Comparison of ENCODE assay signal across 9 mouse cellular contexts in the genomic region with DNA sequence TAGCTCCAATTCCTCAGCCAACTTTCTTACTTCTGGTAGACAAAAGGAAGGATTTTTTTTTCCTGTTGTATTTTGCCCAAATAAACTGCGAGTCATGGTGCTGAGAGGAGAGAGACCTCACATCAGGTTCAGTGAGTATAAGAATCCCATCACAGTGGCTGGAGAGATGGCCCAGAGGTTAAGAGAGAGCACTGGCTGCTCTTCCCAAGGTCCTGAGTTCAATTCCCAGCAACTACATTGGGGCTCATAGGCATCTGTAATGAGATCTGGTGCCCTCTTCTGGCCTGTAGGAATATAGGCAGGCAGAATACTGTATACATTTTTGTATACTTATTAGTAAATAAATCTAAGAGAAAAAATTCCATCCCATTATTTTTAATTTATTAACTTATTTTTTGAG. TPM values are rescaled to one million over a fixed set of nuclear protein-coding genes. Genes with fewer than 3 reads are reported as not detected.
DNase-seq lines count a peak whose midpoint lies in the region; ATAC-seq and TF ChIP-seq lines count a peak whose summit lies in the region.
"Had no signal": no experiment of that assay in that cellular context is flagged by ENCODE, and none has a peak within 500 bp of the region (broad histone marks: within the 10 kb centered on the region; RNA-seq: fewer than 3 reads in every experiment).

No protein-coding gene starts in this region.

- peak overlapping the region; percentile 39; the same call in 1 of the 2 replicates for H3K4me3 ChIP-seq in heart, embryonic 10.5 days
- no peak overlapping the region for H3K4me3 ChIP-seq in lung, embryonic 14.5 days (ENCODE audit: low read depth, low read length)
- H3K4me3 ChIP-seq in liver, postnatal 0 days (ENCODE audit: low read depth, low read length) = no peak overlapping the region
- H3K4me3 ChIP-seq: embryonic facial prominence, embryonic 12.5 days had no signal

- no peak overlapping the region for H3K4me2 ChIP-seq in lung, embryonic 14.5 days
- no peak overlapping the region for H3K4me2 ChIP-seq in liver, postnatal 0 days (ENCODE audit: low read depth, low read length)

- peaks cover 67% of the 10 kb centered on the region for H3K4me1 ChIP-seq in heart, embryonic 10.5 days
- H3K4me1 ChIP-seq in lung, embryonic 14.5 days (ENCODE audit: insufficient read depth) = peaks cover 38% of the 10 kb centered on the region
- peaks cover 50% of the 10 kb centered on the region for H3K4me1 ChIP-seq in liver, postnatal 0 days (ENCODE audit: insufficient read depth)

- no peaks in the 10 kb centered on the region for H3K27me3 ChIP-seq in heart, embryonic 10.5 days (ENCODE audit: insufficient read depth, poor library complexity, severe bottlenecking)
- no peaks in the 10 kb centered on the region for H3K27me3 ChIP-seq in lung, embryonic 14.5 days (ENCODE audit: insufficient read depth, low read length)
- H3K27me3 ChIP-seq in liver, postnatal 0 days (ENCODE audit: insufficient read depth, low read length) = no peaks in the 10 kb centered on the region
- H3K27me3 ChIP-seq: embryonic facial prominence, embryonic 12.5 days had no signal

- WGBS in heart, embryonic 10.5 days = 94% methylated on average over 1 of the region's 1 CpGs
- 85% methylated on average over 1 of the region's 1 CpGs for WGBS in lung, embryonic 14.5 days
- WGBS in liver, postnatal 0 days (ENCODE audit: insufficient replicate concordance) = 88% methylated on average over 1 of the region's 1 CpGs

- H3K36me3 ChIP-seq in heart, embryonic 10.5 days = no peaks in the 10 kb centered on the region
- H3K36me3 ChIP-seq in lung, embryonic 14.5 days (ENCODE audit: insufficient read depth) = no peaks in the 10 kb centered on the region
- H3K36me3 ChIP-seq in liver, postnatal 0 days (replicated peaks; ENCODE audit: insufficient read depth, low read length) = no peaks in the 10 kb centered on the region
- H3K36me3 ChIP-seq: embryonic facial prominence, embryonic 12.5 days had no signal

- intact Hi-C loops in heart, postnatal 25 days (cut with DNase I) = loop anchor here (1.0 to 2.0 kb wide), 4 partner anchors 15 to 77 kb away; no protein-coding TSS in a partner anchor

- peak; percentile 66 for TF ChIP-seq CTCF in lung, embryonic 14.5 days (IDR thresholded peaks at IDR 0.05; ENCODE audit: low read depth)
- peak; percentile 67 for TF ChIP-seq CTCF in liver, postnatal 0 days (IDR thresholded peaks at IDR 0.05; ENCODE audit: low read depth)

- no peak for ATAC-seq in lung, embryonic 14.5 days (ENCODE audit: insufficient read depth)
- ATAC-seq in liver, postnatal 0 days = no peak

- no peaks in the 10 kb centered on the region for H3K9me3 ChIP-seq in heart, embryonic 10.5 days
- H3K9me3 ChIP-seq in lung, embryonic 14.5 days (ENCODE audit: low read depth, low read length) = no peaks in the 10 kb centered on the region
- no peaks in the 10 kb centered on the region for H3K9me3 ChIP-seq in liver, postnatal 0 days (ENCODE audit: low read length)
- H3K9me3 ChIP-seq: embryonic facial prominence, embryonic 12.5 days had no signal

- no peak for TF ChIP-seq EP300 in liver, postnatal 0 days (IDR thresholded peaks at IDR 0.05; ENCODE audit: low read depth)

- H3K27ac ChIP-seq in heart, embryonic 10.5 days = peak overlapping the region; percentile 92
- H3K27ac ChIP-seq in lung, embryonic 14.5 days (ENCODE audit: low read depth) = peak overlapping the region; percentile 96
- no peak overlapping the region for H3K27ac ChIP-seq in liver, postnatal 0 days (ENCODE audit: low read depth)

- no peak overlapping the region for H3K9ac ChIP-seq in lung, embryonic 14.5 days
- H3K9ac ChIP-seq in liver, postnatal 0 days (replicated peaks) = no peak overlapping the region

- DNase-seq in heart, embryonic 10.5 days (ENCODE audit: low spot score) = no peak
- DNase-seq in heart, postnatal 25 days (ENCODE audit: low spot score) = no peak
- peak; percentile 53 for DNase-seq in lung, embryonic 14.5 days
- DNase-seq in lung, postnatal 14 days = no peak
- DNase-seq in adipocyte (ENCODE audit: low spot score) = peak; percentile 49
- DNase-seq in liver, postnatal 0 days = no peak
- DNase-seq in right cerebral cortex, postnatal 4 days = no peak
- DNase-seq in urinary bladder, postnatal 25 days (ENCODE audit: low spot score) = no peak

RNA-seq across cellular contexts. Expression of gene Msl1, which starts 7.6 kb away (rescaled TPM):
- 14.0 and 21.6 TPM in 2 replicates for polyA plus RNA-seq in heart, embryonic 10.5 days (2016; fragmentation: Nextera tagmentation; extraction: Ambion mirVana)
- total RNA-seq in heart, postnatal 25 days (2021) = 10 to 100 TPM; 73.0 to 78.1 TPM
- 16.2 and 16.3 TPM in 2 replicates for polyA plus RNA-seq in lung, embryonic 14.5 days (2014; fragmentation: Nextera tagmentation; extraction: Ambion mirVana)
- polyA plus RNA-seq in liver, postnatal 0 days (2015; fragmentation: Nextera tagmentation; extraction: Ambion mirVana) = 5.4 and 6.5 TPM in 2 replicates

RNA-seq across cellular contexts. Expression of gene Nr1d1, which starts 12.6 kb away (rescaled TPM):
- polyA plus RNA-seq in heart, embryonic 10.5 days (2016; fragmentation: Nextera tagmentation; extraction: Ambion mirVana) = 3.6 and 5.9 TPM in 2 replicates
- 100 to 1,000 TPM in 1 of 2 experiments, 10 to 100 TPM in 1; 61.2 to 129 TPM for total RNA-seq in heart, postnatal 25 days (2021)
- 1.4 and 1.7 TPM in 2 replicates for polyA plus RNA-seq in lung, embryonic 14.5 days (2014; fragmentation: Nextera tagmentation; extraction: Ambion mirVana)
- 2.0 and 4.2 TPM in 2 replicates for polyA plus RNA-seq in liver, postnatal 0 days (2015; fragmentation: Nextera tagmentation; extraction: Ambion mirVana)

RNA-seq across cellular contexts. Expression of gene Casc3, which starts 17.0 kb away (rescaled TPM):
- 29.5 and 37.2 TPM in 2 replicates for polyA plus RNA-seq in heart, embryonic 10.5 days (2016; fragmentation: Nextera tagmentation; extraction: Ambion mirVana)
- 10 to 100 TPM; 22.4 to 25.5 TPM for total RNA-seq in heart, postnatal 25 days (2021)
- 41.0 and 42.8 TPM in 2 replicates for polyA plus RNA-seq in lung, embryonic 14.5 days (2014; fragmentation: Nextera tagmentation; extraction: Ambion mirVana)
- polyA plus RNA-seq in liver, postnatal 0 days (2015; fragmentation: Nextera tagmentation; extraction: Ambion mirVana) = 6.7 and 7.0 TPM in 2 replicates

RNA-seq across cellular contexts. Expression of gene Thra, which starts 47.3 kb away (rescaled TPM):
- polyA plus RNA-seq in heart, embryonic 10.5 days (2016; fragmentation: Nextera tagmentation; extraction: Ambion mirVana) = 19.2 and 23.2 TPM in 2 replicates
- 100 to 1,000 TPM; 102 to 117 TPM for total RNA-seq in heart, postnatal 25 days (2021)
- 46.8 and 47.1 TPM in 2 replicates for polyA plus RNA-seq in lung, embryonic 14.5 days (2014; fragmentation: Nextera tagmentation; extraction: Ambion mirVana)
- polyA plus RNA-seq in liver, postnatal 0 days (2015; fragmentation: Nextera tagmentation; extraction: Ambion mirVana) = 5.1 and 6.1 TPM in 2 replicates

RNA-seq across cellular contexts. Expression of gene Rapgefl1, which starts 48.9 kb away (rescaled TPM):
- 0.78 and 0.87 TPM in 2 replicates for polyA plus RNA-seq in heart, embryonic 10.5 days (2016; fragmentation: Nextera tagmentation; extraction: Ambion mirVana)
- under 1 TPM; 0.60 to 0.78 TPM for total RNA-seq in heart, postnatal 25 days (2021)
- 1.5 and 2.1 TPM in 2 replicates for polyA plus RNA-seq in lung, embryonic 14.5 days (2014; fragmentation: Nextera tagmentation; extraction: Ambion mirVana)
- 0.11 and 0.21 TPM in 2 replicates for polyA plus RNA-seq in liver, postnatal 0 days (2015; fragmentation: Nextera tagmentation; extraction: Ambion mirVana)

Comparison
In these comparisons a context has a peak if more than half of its experiments do, and no peak if none do; other contexts are left out.
1. DNase-seq: peak in lung, embryonic 14.5 days (single experiment) and adipocyte (single experiment); none in heart, embryonic 10.5 days (single experiment), heart, postnatal 25 days (single experiment), lung, postnatal 14 days (single experiment), liver, postnatal 0 days (single experiment), right cerebral cortex, postnatal 4 days (single experiment) and urinary bladder, postnatal 25 days (single experiment).